Mouse (Mus musculus): ENCODE data around the gene Eml6.

DNA sequence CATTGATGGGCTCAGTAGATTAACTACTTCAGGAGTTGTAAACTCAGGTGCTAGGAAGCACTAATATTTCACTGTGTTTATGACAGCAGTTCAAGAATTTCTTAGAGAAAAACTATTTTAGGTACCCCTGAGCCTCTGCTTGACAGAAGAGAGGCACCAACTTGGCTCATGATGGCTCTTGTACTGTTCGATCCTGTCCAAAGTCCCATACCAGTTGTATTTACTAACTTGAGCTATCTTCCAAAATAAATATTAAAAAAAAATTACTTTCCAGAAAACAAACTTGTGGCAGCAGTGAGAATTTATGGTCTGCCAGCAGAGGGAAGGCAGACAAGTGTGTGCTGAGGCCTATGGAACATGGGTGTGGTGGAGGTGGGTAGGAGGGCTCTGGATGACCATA is 263.1 kb downstream of the Eml6 start:
- TF ChIP-seq CTCF (IDR thresholded peaks at IDR 0.05; ENCODE audit: control insufficient read depth, insufficient read depth, insufficient read length), result no peak
- no peak for TF ChIP-seq MYOD1 (IDR thresholded peaks at IDR 0.05; ENCODE audit: control insufficient read depth, insufficient read length, low read depth)
- no peak for TF ChIP-seq MYOG (IDR thresholded peaks at IDR 0.05; ENCODE audit: control insufficient read depth, extremely low read depth, insufficient read length)
- TF ChIP-seq USF1 (IDR thresholded peaks at IDR 0.05; ENCODE audit: low read depth), result no peak
- no peak for TF ChIP-seq MAX (IDR thresholded peaks at IDR 0.05)
- TF ChIP-seq CEBPB (IDR thresholded peaks at IDR 0.05; ENCODE audit: low read depth), result no peak
